18 mouse cellular contexts compared by ENCODE assay signal in genomic region chr2:55974096-55974495, GRCm38 (mm10).
"Had no signal": no experiment of that assay in that cellular context is flagged by ENCODE, and none has a peak within 500 bp of the region (broad histone marks: within the 10 kb centered on the region; RNA-seq: fewer than 3 reads in every experiment).

No protein-coding gene starts in this region.

- H3K9me3 ChIP-seq: liver, embryonic 13.5 days; liver, embryonic 15.5 days; lung, embryonic 15.5 days; megakaryocyte, embryonic 14.5 days; midbrain, embryonic 13.5 days; neural tube, embryonic 12.5 days; stomach, embryonic 15.5 days had no signal

- H3K4me2 ChIP-seq: liver, embryonic 13.5 days; liver, embryonic 15.5 days; lung, embryonic 15.5 days; midbrain, embryonic 13.5 days; neural tube, embryonic 12.5 days; stomach, embryonic 15.5 days had no signal

- H3K27me3 ChIP-seq: liver, embryonic 13.5 days; liver, embryonic 15.5 days; lung, embryonic 15.5 days; megakaryocyte, embryonic 14.5 days; midbrain, embryonic 13.5 days; neural tube, embryonic 12.5 days; stomach, embryonic 15.5 days had no signal

- H3K27ac ChIP-seq: liver, embryonic 13.5 days; liver, embryonic 15.5 days; lung, embryonic 15.5 days; macrophage; midbrain, embryonic 13.5 days; neural tube, embryonic 12.5 days; stomach, embryonic 15.5 days; stomach, postnatal 0 days had no signal

- H3K4me3 ChIP-seq: liver, embryonic 13.5 days; liver, embryonic 15.5 days; lung, embryonic 15.5 days; megakaryocyte, embryonic 14.5 days; midbrain, embryonic 13.5 days; neural tube, embryonic 12.5 days; stomach, embryonic 15.5 days had no signal

- DNase-seq: liver, embryonic 13.5 days; liver, postnatal 0 days; lung, adult 2 months; lung, postnatal 14 days; lung, postnatal 36 days; right cerebral cortex, postnatal 14 days; thymus, adult 2 months; thymus, postnatal 25 days; thymus, postnatal 4 days had no signal

- H3K9ac ChIP-seq: liver, embryonic 13.5 days; liver, embryonic 15.5 days; liver, postnatal 0 days; lung, embryonic 15.5 days; midbrain, embryonic 13.5 days; neural tube, embryonic 12.5 days; stomach, embryonic 15.5 days had no signal

- H3K36me3 ChIP-seq: liver, embryonic 13.5 days; liver, embryonic 15.5 days; lung, embryonic 15.5 days; midbrain, embryonic 13.5 days; neural tube, embryonic 12.5 days; stomach, embryonic 15.5 days had no signal

- ATAC-seq: liver, postnatal 0 days; lung, postnatal 0 days; midbrain, embryonic 13.5 days had no signal

- H3K4me1 ChIP-seq: liver, embryonic 13.5 days; liver, embryonic 15.5 days; lung, embryonic 15.5 days; megakaryocyte, embryonic 14.5 days; midbrain, embryonic 13.5 days; neural tube, embryonic 12.5 days; stomach, embryonic 15.5 days had no signal
